Comparison of ENCODE assay signal across 9 mouse cellular contexts in genomic region chr14:70832462-70833212, GRCm38 (mm10).
DNase-seq lines count a peak whose midpoint lies in the region; ATAC-seq lines count a peak whose summit lies in the region.
"Had no signal": no experiment of that assay in that cellular context is flagged by ENCODE, and none has a peak within 500 bp of the region (broad histone marks: within the 10 kb centered on the region; RNA-seq: fewer than 3 reads in every experiment).

No protein-coding gene starts in this region.

- peak; percentile 20; the same call in 1 of the 2 replicates for ATAC-seq in forebrain, embryonic 12.5 days (ENCODE audit: low FRiP score)
- ATAC-seq in forebrain, embryonic 11.5 days (replicated peaks; ENCODE audit: low FRiP score), result no peak

- H3K9me3 ChIP-seq in forebrain, embryonic 12.5 days, result no peaks in the 10 kb centered on the region
- H3K9me3 ChIP-seq in forebrain, embryonic 11.5 days (ENCODE audit: control insufficient read depth, low read length), result no peaks in the 10 kb centered on the region
- H3K9me3 ChIP-seq: lung, embryonic 15.5 days had no signal

- H3K4me2 ChIP-seq in forebrain, embryonic 12.5 days, result no peak overlapping the region
- no peak overlapping the region for H3K4me2 ChIP-seq in forebrain, embryonic 11.5 days (ENCODE audit: low read depth, low read length, severe bottlenecking)
- H3K4me2 ChIP-seq: lung, embryonic 15.5 days had no signal

- no peak overlapping the region for H3K4me3 ChIP-seq in forebrain, embryonic 12.5 days (replicated peaks)
- no peak overlapping the region for H3K4me3 ChIP-seq in forebrain, embryonic 11.5 days (ENCODE audit: low read depth, low read length)
- H3K4me3 ChIP-seq: lung, embryonic 15.5 days had no signal

- WGBS in forebrain, embryonic 12.5 days, result 80% methylated on average over 16 of the region's 16 CpGs
- 83% methylated on average over 16 of the region's 16 CpGs for WGBS in forebrain, embryonic 11.5 days

- intact Hi-C loops in left cerebral cortex, postnatal 4 days (cut with DNase I), result no loop called here

- DNase-seq in forebrain, embryonic 11.5 days (ENCODE audit: low spot score), result no peak
- peak; percentile 60 for DNase-seq in left cerebral cortex, postnatal 4 days
- DNase-seq in left cerebral cortex, adult 11 months (ENCODE audit: low spot score), result no peak
- DNase-seq in cerebellum, postnatal 25 days, result peak; percentile 9 to 23
- peak; percentile 25 for DNase-seq in kidney, postnatal 14 days
- no peak for DNase-seq in lung, postnatal 25 days (ENCODE audit: low spot score)
- DNase-seq in adipocyte (ENCODE audit: low spot score), result no peak

- peaks cover 5% of the 10 kb centered on the region for H3K4me1 ChIP-seq in forebrain, embryonic 12.5 days
- H3K4me1 ChIP-seq in forebrain, embryonic 11.5 days (replicated peaks; ENCODE audit: control insufficient read depth, insufficient read depth, low read length), result no peaks in the 10 kb centered on the region
- H3K4me1 ChIP-seq: lung, embryonic 15.5 days had no signal

- H3K9ac ChIP-seq in forebrain, embryonic 12.5 days, result no peak overlapping the region
- H3K9ac ChIP-seq in forebrain, embryonic 11.5 days (ENCODE audit: low read length), result no peak overlapping the region
- H3K9ac ChIP-seq: lung, embryonic 15.5 days had no signal

- no peaks in the 10 kb centered on the region for H3K27me3 ChIP-seq in forebrain, embryonic 12.5 days
- no peaks in the 10 kb centered on the region for H3K27me3 ChIP-seq in forebrain, embryonic 11.5 days (ENCODE audit: control insufficient read depth, insufficient read depth, low read length)
- H3K27me3 ChIP-seq: lung, embryonic 15.5 days had no signal

- no peaks in the 10 kb centered on the region for H3K36me3 ChIP-seq in forebrain, embryonic 12.5 days (replicated peaks)
- H3K36me3 ChIP-seq in forebrain, embryonic 11.5 days (ENCODE audit: control insufficient read depth, insufficient read depth, low read length), result no peaks in the 10 kb centered on the region
- H3K36me3 ChIP-seq: lung, embryonic 15.5 days had no signal

- H3K27ac ChIP-seq in forebrain, embryonic 12.5 days, result 0 out of 2 replicates have a peak overlapping the region, but pooled peaks have one; percentile 46
- H3K27ac ChIP-seq in forebrain, embryonic 11.5 days (ENCODE audit: low read depth, low read length), result no peak overlapping the region
- H3K27ac ChIP-seq: lung, embryonic 15.5 days had no signal

Comparison
In these comparisons a context has a peak if more than half of its experiments do, and no peak if none do; other contexts are left out.
1. DNase-seq: peak in left cerebral cortex, postnatal 4 days (single experiment), cerebellum, postnatal 25 days (2 of 2) and kidney, postnatal 14 days (single experiment); none in forebrain, embryonic 11.5 days (single experiment), left cerebral cortex, adult 11 months (single experiment), lung, postnatal 25 days (single experiment) and adipocyte (single experiment).